Mouse (Mus musculus) liver, embryonic 16.5 days (tissue): Measurements from ENCODE around the gene Polr3h. TPM values are rescaled to one million over a fixed set of nuclear protein-coding genes. Genes with fewer than 3 reads are reported as not detected.
"Not testable (repeated sequence)": the region's sequence is repeated elsewhere in the genome, so short reads cannot be mapped to it uniquely, and the experiment has no call there.

Experiments
- ATAC-seq: fragments of 200-750 bp; cut with Nextera tagmentation; 2 replicates; pipeline ENCODE4 v1.8.0; 2017; ENCODE audit warnings: low read depth, mild to moderate bottlenecking, moderate number of reproducible peaks, moderate library complexity
- H3K27ac ChIP-seq: fragments of 300-500 bp; sonication (generic); 2 replicates; pipeline ENCODE4 v1.5.1; 2014; ENCODE audit warnings: mild to moderate bottlenecking, low read length
- H3K27me3 ChIP-seq: fragments of 300-500 bp; sonication (generic); 2 replicates; pipeline ENCODE4 v1.6.1; 2014; ENCODE audit warnings: low read depth, low read length, mixed read lengths; ENCODE audit not compliant: control insufficient read depth, insufficient read depth
- H3K36me3 ChIP-seq: fragments of 300-500 bp; sonication (generic); 2 replicates; pipeline ENCODE4 v1.6.1; 2014; ENCODE audit warnings: mild to moderate bottlenecking; ENCODE audit not compliant: control insufficient read depth, insufficient read depth
- H3K4me1 ChIP-seq: fragments of 300-500 bp; sonication (generic); 2 replicates; pipeline ENCODE4 v1.6.1; 2014; ENCODE audit warnings: low read depth, low read length, mixed read lengths; ENCODE audit not compliant: control insufficient read depth
- H3K4me2 ChIP-seq: fragments of 300-500 bp; sonication (generic); 2 replicates; pipeline ENCODE4 v1.6.1; 2014; ENCODE audit warnings: low read depth, low read length, mixed read lengths
- H3K4me3 ChIP-seq: fragments of 300-500 bp; sonication (generic); 2 replicates; pipeline ENCODE4 v1.5.1; 2014; ENCODE audit warnings: low read depth, mild to moderate bottlenecking, low read length
- H3K9ac ChIP-seq: fragments of 300-500 bp; sonication (generic); 2 replicates; pipeline ENCODE4 v1.6.1; 2014; ENCODE audit warnings: low read depth, low read length
- H3K9me3 ChIP-seq: fragments of 300-500 bp; sonication (generic); replicated peaks from 2 replicates; pipeline ENCODE4 v1.6.1; 2016; ENCODE audit warnings: low read length; ENCODE audit not compliant: control insufficient read depth
- WGBS: fragments of 180-500 bp; shearing (Covaris S2); extraction: QIAGEN DNeasy Blood & Tissue Kit; methylation state at CpG from one replicate; pipeline ENCODE4 v1.1.7; 2014; ENCODE audit not compliant: insufficient replicate concordance; 5-methylcytosine and 5-hydroxymethylcytosine counted together
- polyA plus RNA-seq: library from polyadenylated mRNA; unstranded; fragments of >200 nt; fragmentation: Nextera tagmentation; extraction: Ambion mirVana; gene quantifications from 2 replicates; pipeline ENCODE4 v1.2.1, GENCODE M21; 2015

Gene Polr3h
- polyA plus RNA-seq, 1 experiment from 2014 or later, result 55.3 TPM

DNA sequence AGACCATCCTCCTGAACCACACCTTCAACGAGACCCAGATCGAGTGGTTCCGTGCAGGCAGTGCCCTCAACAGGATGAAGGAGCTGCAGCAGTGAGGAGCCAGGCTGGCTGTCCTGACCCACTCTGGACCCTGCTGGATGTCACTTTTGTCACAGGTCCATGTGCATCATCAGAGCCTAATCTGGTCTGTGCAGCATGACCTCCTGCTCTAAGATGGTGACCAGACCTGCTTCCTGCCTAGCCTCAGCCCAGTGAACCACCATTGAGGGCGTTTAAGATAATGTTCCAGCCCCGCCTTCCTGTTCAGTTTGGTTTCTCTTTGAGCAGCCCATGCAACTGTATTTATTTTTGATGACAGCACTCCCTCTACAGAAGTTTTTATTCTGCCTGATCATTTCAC, 11.4 kb downstream of the Polr3h start:
- Histone ChIP-seq H3K4me1 (peaks cover 19% of the 10 kb centered on the region), H3K9me3 (no peaks in the 10 kb centered on the region), H3K9ac (no peak overlapping the region), H3K27me3 (no peaks in the 10 kb centered on the region), H3K36me3 (peaks cover 38% of the 10 kb centered on the region), H3K4me2 (no peak overlapping the region), H3K27ac (no peak overlapping the region), H3K4me3 (no peak overlapping the region)
- peak; percentile 25; the same call in 1 of the 2 replicates for ATAC-seq
- 41% methylated on average over 5 of the region's 5 CpGs for WGBS

DNA sequence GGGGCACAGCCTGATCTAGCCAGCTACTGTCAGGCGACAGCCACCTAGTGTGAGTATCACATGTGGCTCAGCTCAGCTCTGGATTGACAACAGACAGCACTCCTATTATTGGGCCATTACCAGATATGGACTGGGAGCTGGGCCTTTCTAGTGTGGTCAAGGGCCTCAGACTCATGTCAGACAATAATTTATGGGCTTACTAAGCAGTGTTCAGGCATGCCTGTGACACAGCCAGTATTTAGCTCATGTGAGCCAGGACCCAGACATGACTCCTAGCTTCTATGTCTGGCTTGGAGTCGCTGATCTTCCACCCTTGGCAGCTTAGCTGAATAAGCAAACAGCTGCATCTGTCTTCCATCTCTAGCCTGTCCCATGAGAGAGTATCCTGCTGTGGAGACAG, 13.5 kb downstream of the Polr3h start:
- H3K27ac ChIP-seq, result no peak overlapping the region
- no peak overlapping the region for H3K4me2 ChIP-seq
- no peaks in the 10 kb centered on the region for H3K9me3 ChIP-seq
- no peak overlapping the region for H3K9ac ChIP-seq
- ATAC-seq, result no peak
- no peaks in the 10 kb centered on the region for H3K27me3 ChIP-seq
- peaks cover 19% of the 10 kb centered on the region for H3K4me1 ChIP-seq
- peaks cover 52% of the 10 kb centered on the region for H3K36me3 ChIP-seq
- H3K4me3 ChIP-seq, result no peak overlapping the region
- 73% methylated on average over 2 of the region's 2 CpGs for WGBS

DNA sequence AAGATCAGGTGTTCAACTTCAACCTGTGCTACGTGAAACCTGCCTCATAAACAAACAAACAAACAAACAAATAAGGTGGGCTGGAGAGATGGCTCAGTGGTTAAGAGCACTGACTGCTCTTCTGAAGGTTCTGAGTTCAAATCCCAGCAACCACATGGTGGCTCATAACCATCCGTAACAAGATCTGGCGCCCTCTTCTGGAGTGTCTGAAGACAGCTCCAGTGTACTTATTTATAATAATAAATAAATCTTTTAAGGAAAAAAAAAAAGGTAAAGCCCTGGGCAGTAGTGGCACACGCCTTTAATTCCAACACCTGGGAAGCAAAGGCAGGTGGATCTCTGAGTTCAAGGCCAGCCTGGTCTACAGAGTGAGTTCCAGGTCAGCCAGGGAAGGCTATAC, 17.3 kb downstream of the Polr3h start:
- H3K36me3 ChIP-seq, result peaks cover 44% of the 10 kb centered on the region
- ATAC-seq, result not testable (repeated sequence)
- WGBS, result 73% methylated on average over 4 of the region's 4 CpGs

DNA sequence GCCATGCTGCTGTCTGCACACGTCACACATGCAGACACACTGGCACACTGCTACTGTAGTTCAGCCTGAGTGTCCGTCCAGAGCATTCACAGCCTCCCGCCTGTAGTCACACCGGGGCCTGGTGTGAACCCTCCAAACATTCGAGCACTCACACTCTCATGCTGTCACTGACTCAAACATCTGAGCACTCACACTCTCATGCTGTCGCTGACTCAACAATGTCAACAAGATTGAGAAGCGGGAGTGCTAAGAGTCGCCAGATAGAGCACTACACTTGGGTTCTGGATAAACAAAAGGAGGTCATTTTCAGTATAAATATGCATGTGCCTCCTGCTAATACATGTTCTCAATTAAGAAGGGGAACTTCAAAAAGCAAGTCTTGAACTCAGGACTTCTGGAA, 18.1 kb downstream of the Polr3h start:
- no peak for ATAC-seq
- Histone ChIP-seq H3K9ac (no peak overlapping the region), H3K27me3 (no peaks in the 10 kb centered on the region), H3K36me3 (peaks cover 41% of the 10 kb centered on the region), H3K4me3 (no peak overlapping the region), H3K27ac (no peak overlapping the region), H3K4me1 (no peaks in the 10 kb centered on the region), H3K9me3 (no peaks in the 10 kb centered on the region), H3K4me2 (no peak overlapping the region)
- 81% methylated on average over 8 of the region's 8 CpGs for WGBS

More for the DNA sequence above, 17.3 kb downstream of the Polr3h start:
- not testable (repeated sequence) for H3K9me3 ChIP-seq, H3K27me3 ChIP-seq, H3K9ac ChIP-seq, H3K27ac ChIP-seq, H3K4me3 ChIP-seq, H3K4me1 ChIP-seq, H3K4me2 ChIP-seq

DNA sequence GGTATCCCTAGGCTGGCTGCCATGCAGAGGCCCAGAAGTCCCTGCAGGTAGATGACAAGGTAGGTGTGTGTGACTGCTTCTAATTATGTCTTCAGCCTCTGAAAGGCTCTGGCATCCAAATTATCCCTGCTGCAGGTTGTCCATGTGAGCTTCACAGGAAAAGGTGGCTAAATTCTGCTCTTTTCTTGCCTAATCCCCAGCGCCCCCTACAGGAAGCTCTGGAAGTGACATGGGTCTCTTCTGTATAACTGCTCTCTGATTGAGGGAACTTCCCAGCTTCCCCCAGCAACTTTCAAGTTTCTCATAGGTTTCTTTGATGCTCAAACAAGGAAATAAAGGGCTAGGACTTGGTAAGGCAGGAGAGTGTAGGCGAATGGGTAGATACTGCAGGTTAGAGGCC, 21.1 kb downstream of the Polr3h start:
- 22% methylated on average over 2 of the region's 2 CpGs for WGBS
- Histone ChIP-seq H3K4me3 (no peak overlapping the region), H3K27ac (no peak overlapping the region), H3K36me3 (peaks cover 42% of the 10 kb centered on the region), H3K9me3 (no peaks in the 10 kb centered on the region), H3K4me2 (no peak overlapping the region), H3K4me1 (no peaks in the 10 kb centered on the region), H3K9ac (no peak overlapping the region), H3K27me3 (no peaks in the 10 kb centered on the region)
- no peak; the same call in 1 of the 2 replicates for ATAC-seq

DNA sequence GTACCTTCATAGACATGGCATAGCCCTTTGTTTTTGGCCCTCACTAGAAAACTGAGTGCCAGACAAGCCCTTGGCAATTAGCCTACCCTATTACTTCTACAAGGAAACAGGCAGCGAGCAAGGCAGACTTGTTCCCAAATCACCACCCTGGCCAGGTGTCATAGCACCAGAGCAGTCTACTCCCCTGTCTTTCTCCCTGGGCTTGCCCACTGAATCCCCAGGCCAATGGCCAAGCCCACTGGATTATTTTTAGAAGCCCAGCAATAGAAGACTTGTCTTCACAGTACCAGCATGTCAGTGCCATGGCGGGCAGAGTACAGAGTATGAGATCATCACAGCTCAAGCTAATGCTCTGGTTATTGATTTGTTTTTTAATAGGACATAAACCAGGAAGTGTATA, 27.3 kb downstream of the Polr3h start:
- H3K27ac ChIP-seq, result 0 out of 2 replicates have a peak overlapping the region, but pooled peaks have one; percentile 16
- no peaks in the 10 kb centered on the region for H3K9me3 ChIP-seq
- H3K4me3 ChIP-seq, result no peak overlapping the region
- H3K9ac ChIP-seq, result no peak overlapping the region
- peaks cover 20% of the 10 kb centered on the region for H3K36me3 ChIP-seq
- H3K27me3 ChIP-seq, result no peaks in the 10 kb centered on the region
- no peak overlapping the region for H3K4me2 ChIP-seq
- peaks cover 3% of the 10 kb centered on the region; the same call in 1 of the 2 replicates for H3K4me1 ChIP-seq
- WGBS, result 82% methylated on average over 2 of the region's 2 CpGs
- no peak for ATAC-seq

DNA sequence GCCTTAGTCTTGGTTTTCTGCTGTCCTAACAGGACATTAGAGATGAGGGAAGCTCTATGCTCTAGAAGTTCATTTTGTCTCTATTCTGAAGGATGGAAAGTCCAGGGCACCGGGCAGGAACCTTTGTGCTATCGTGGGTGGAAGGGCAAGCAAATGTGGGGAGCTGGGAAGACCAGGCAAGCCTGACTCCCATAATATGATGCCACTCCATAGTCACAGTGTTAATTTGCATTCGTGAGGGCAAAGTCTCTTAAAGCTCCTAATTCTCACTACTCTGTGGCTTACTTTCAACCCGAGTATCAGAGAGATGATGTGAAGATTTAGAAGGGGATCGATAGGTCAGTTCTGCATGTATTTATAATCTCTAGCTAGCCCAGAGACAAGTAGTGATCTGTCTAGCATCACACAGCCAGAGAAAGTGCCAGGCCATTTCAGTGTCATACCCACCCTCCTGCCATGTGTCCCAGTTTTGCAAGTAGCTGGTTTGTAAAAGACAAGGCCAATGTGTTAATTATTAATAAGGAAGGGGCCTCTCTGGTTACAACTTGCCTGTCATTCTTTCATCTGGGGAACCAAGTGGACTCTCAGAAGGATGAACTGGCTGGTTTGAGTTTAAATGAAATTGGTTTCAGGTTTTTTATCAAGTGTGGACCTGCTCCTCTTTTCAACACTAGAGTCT, 28.3 kb downstream of the Polr3h start:
- Histone ChIP-seq H3K4me3 (no peak overlapping the region), H3K9me3 (no peaks in the 10 kb centered on the region), H3K36me3 (peaks cover 17% of the 10 kb centered on the region), H3K4me1 (peaks cover 3% of the 10 kb centered on the region; the same call in 1 of the 2 replicates), H3K27ac (peak overlapping the region; percentile 48), H3K9ac (no peak overlapping the region), H3K4me2 (no peak overlapping the region), H3K27me3 (no peaks in the 10 kb centered on the region)
- peak; percentile 75 for ATAC-seq
- WGBS, result 71% methylated on average over 5 of the region's 5 CpGs

DNA sequence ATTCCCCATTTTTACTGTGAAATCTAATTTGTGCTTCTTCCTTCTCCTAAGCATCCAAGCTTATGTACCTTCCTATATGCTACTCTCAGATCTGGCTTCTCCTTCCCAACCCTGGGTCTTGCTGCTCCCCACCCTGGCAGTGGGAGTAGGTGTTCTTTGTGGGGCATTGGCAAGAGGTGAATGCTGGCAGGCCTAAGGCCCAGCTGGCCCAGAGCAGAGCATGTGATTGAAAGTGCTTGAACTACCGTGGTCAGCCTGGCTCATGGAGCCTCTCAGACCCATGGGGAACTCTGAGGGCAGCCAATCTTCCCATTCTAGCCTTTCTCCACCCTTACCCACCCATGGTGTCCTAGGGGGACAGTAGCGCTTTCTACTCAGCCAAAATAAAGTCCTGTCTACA, 29.6 kb downstream of the Polr3h start:
- H3K4me1 ChIP-seq, result peaks cover 16% of the 10 kb centered on the region
- ATAC-seq, result no peak
- no peak overlapping the region for H3K4me3 ChIP-seq
- no peak overlapping the region for H3K4me2 ChIP-seq
- H3K9ac ChIP-seq, result no peak overlapping the region
- H3K36me3 ChIP-seq, result peaks cover 15% of the 10 kb centered on the region
- WGBS, result 75% methylated on average over 2 of the region's 2 CpGs
- H3K27me3 ChIP-seq, result no peaks in the 10 kb centered on the region
- H3K9me3 ChIP-seq, result no peaks in the 10 kb centered on the region
- H3K27ac ChIP-seq, result no peak overlapping the region

DNA sequence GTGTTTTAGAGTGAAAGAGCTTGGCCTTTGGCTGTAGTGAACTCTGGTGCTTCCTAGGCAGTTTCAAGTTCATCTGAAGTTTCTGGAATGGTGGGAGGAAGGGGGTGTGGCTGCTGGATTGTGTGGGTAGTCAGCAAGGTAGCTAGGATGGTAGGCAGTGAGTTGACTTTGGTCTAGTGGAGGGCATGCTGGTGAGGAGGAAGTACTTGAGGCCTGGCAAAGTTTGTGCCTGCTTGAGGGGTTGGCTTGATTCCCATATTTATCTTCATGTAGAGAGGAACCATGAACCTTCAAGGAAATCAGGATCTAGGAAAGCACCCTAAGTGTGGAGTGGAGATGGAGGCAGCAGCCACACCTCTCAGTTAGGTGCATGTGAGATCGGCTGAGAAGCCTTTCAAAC, 32.0 kb downstream of the Polr3h start:
- Histone ChIP-seq H3K4me1 (peaks cover 28% of the 10 kb centered on the region), H3K27ac (no peak overlapping the region), H3K4me2 (no peak overlapping the region), H3K9me3 (no peaks in the 10 kb centered on the region), H3K4me3 (no peak overlapping the region), H3K36me3 (peaks cover 17% of the 10 kb centered on the region), H3K27me3 (no peaks in the 10 kb centered on the region), H3K9ac (no peak overlapping the region)
- ATAC-seq, result no peak
- WGBS, result 71% methylated on average over 1 of the region's 1 CpGs
